Mouse (Mus musculus) kidney, postnatal 4 days (tissue): Measurements from ENCODE around the gene Nmt1.
A peak's percentile ranks its signal among the peaks of the same experiment; 100 is the strongest.

ENCODE experiments used
- DNase-seq, 2 experiments: peaks; one replicate each; pipeline ENCODE4 v3.0.0; 2021; ENCODE audit warnings: mixed read lengths in 2 of 2

The Nmt1 gene

DNA sequence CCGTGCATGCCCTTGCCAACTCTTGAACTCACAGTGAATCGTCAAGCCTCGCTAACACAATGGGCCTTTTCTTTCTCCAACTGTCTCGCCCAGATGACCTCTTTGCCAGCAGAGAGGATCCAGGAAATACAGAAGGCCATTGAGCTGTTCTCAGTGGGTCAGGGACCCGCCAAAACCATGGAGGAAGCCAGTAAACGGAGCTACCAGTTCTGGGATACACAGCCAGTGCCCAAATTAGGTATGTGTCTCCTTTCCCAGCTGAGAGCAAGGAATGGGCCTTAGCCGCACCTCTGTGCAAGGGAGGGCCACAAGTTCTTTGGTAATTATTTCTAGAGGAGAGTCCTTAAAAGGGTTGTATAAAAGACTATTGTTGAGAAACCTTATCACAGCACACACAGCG, 18.3 kb downstream of the Nmt1 start:
- no peak for DNase-seq

- DNase-seq, result no peak
Observed at GRCm38 (mm10) chr11:103049611-103050010, 21.6 kb downstream of the Nmt1 start.

DNA sequence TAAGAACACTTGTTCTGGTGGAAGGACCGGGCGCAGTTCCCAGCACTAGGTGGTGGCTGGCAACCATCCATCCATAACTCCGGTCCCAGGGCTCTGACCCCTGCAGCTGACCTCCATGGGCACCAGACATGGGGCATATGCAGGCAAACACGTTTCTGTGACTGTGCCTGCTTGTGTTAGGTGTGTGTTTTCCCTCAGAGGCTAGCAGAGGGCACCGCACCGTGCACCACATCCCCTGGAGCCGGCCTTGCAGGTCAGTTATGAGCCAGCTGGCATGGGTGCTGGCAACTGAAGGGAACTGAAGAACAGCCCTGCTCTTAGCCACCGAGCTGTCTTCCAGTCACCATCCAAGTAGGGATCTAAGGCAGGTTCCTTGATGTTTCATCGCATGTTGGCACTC, 22.2 kb downstream of the Nmt1 start:
- no peak for DNase-seq

DNA sequence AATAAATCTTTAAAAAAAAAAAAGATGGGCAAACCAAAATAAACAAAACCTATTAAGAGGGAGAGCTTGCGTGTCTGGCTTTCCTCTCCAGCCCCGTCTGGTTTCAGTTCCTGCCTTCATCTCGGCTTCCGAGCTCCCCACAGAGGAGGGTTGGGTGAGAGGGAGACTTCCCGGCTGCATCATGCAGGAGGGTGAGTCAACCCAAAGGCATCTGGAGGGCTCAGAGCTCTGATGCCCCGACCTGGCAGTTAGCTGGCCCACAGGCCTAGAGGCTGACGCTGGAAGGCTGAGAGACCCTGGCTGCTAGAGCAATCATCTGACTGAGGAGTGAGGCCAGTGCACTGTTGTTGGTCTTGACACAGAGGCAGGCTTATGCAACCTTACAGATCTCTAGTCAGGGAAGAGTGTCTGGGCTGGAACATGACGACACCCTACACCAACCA, 23.3 kb downstream of the Nmt1 start:
- peak in 1 of 2 experiments; percentile 31 for DNase-seq

- DNase-seq, result no peak
Observed at GRCm38 (mm10) chr11:103052078-103052477, 24.1 kb downstream of the Nmt1 start.

GRCm38 (mm10) chr11:103053191-103054076, 25.4 kb downstream of the Nmt1 start:
- no peak for DNase-seq

- DNase-seq, result peak; percentile 77 to 83
Observed at GRCm38 (mm10) chr11:103054798-103055197, 26.8 kb downstream of the Nmt1 start.

GRCm38 (mm10) chr11:103056636-103057035, 28.6 kb downstream of the Nmt1 start:
- DNase-seq, result no peak

GRCm38 (mm10) chr11:103058499-103059085, 30.6 kb downstream of the Nmt1 start:
- DNase-seq, result no peak

- DNase-seq, result no peak
Observed at GRCm38 (mm10) chr11:103066191-103067050, 38.4 kb downstream of the Nmt1 start.

DNA sequence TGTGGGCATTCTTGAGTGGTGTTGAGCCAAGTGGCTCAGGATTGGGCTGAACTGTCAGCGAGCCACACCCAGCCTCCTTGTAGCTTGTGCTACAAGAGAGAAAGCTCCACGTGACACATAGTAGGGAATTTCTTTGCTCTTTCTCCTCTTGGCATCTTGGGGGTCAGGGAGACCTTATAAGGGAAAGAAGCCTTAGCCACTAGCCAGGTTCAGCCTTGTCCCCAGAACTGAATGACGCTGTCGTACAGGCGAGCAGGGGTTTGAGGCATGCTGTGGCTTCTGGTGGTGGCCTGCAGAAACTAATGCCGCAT, 39.0 kb downstream of the Nmt1 start:
- no peak for DNase-seq

GRCm38 (mm10) chr11:103067457-103068001, 39.5 kb downstream of the Nmt1 start:
- no peak for DNase-seq

DNA sequence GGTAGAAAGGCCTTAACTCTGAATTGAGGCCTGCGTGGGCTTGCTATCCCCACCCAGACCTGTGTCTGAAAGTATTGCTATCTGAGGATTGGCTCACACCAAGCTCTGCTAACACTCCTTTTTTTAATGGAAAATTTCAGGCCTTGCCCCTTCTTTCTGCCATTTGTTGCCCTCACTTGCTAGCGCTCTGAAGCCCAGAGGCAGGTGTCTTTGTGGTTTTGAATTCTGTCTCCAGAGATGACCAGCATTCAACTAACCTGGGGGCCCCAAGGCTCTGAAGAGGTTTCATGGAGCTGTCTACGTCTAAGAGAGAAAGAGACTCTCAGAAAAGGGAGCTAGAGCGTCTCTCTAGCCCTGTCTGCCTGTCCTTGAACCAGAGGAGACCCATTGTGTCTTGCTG, 40.3 kb downstream of the Nmt1 start:
- no peak for DNase-seq

- no peak for DNase-seq
Observed at GRCm38 (mm10) chr11:103068884-103069283, 40.9 kb downstream of the Nmt1 start.

DNA sequence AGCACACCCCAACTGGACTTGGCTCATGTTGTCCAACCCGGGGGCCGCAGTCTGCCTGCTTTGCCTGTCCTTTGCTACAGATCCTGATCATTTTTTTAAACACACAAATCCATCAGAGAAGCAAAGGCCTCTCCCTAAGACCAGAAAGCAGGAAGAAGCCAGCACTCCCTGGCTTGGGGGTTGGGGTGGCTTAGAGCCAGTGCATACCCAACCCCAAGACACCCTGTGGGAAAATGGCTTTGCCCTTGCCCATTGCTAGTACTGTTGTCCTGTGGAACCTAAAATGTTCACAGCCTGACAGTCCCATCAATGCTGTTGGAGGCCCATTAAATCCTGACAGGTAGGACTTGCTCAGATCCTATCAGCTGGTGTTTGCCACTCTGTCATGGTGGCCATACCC, 41.7 kb downstream of the Nmt1 start:
- no peak for DNase-seq

- no peak for DNase-seq
Observed at GRCm38 (mm10) chr11:103070322-103070880, 42.4 kb downstream of the Nmt1 start.

- DNase-seq, result no peak
Observed at GRCm38 (mm10) chr11:103073671-103074070, 45.7 kb downstream of the Nmt1 start.

DNA sequence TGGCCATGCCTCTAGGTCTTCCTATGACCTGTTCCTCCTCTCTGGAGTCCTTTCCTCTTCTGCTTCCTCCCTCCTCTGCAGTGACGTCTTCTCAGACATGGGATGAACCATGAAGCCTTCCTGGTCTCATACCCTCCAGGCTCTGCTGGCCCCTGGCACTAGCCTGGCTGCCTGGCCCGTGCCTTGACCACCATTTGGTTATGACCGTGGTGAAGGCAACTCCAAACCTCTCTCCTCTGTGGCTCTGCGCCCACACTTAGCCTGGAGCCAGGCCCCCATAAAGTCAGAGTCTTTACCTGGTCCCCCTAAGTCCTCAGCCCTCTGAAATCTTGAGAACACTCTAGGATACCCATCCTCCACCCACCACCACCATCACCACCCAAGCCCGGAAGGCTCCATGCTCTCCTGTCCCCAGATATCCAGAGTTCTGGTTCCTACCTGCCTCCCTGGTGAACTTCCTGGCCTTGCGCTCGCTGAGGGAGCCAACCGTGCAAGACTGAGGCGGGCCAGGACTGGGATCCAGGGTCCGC, 46.2 kb downstream of the Nmt1 start:
- no peak for DNase-seq

DNA sequence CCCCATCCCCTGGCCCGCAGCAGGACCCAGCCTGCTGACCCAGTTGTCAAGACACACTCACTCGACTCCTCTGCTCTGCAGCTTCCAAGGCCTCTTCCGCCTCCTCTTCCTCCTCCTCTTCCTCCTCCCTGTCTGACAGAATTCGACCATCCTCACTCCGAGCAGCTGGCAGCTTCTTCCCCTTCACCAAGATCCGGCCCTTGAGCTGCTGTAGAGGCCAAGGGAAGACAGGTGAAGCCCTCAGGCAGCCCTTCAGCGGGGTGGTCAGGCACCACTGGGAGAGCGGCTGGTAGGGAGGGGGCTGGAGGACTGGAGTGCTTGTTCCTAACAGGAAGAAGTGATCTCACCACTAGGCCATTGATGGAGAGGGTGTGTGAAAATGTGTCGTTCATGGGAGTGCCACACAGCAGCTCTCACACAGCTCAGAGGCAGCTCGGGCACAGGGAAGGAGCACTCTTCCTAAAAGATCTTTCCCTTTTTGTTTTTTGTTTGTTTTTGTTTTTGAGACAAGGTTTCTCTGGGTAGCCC, 46.9 kb downstream of the Nmt1 start:
- DNase-seq, result no peak

GRCm38 (mm10) chr11:103076010-103076409, 48.0 kb downstream of the Nmt1 start:
- no peak for DNase-seq

DNA sequence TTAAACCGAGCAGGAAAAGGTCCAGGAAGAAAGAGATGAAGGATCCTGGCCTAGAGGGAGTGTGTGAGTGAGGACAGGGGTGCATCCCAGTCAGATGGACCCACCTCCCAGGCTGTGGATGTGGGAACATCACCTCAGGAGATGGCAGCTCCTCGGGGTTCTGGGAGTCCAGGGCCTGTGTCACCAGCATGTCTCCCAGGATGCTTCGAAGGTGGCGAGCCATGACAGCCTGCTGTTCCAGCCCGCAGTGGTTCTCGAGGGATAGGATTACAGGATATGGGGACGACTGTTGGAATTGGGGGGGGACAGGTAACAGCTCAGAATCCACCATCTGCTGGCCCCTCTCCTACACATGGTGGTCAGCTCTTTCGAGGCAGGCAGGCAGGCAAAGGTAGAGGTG, 48.6 kb downstream of the Nmt1 start:
- DNase-seq, result no peak

DNA sequence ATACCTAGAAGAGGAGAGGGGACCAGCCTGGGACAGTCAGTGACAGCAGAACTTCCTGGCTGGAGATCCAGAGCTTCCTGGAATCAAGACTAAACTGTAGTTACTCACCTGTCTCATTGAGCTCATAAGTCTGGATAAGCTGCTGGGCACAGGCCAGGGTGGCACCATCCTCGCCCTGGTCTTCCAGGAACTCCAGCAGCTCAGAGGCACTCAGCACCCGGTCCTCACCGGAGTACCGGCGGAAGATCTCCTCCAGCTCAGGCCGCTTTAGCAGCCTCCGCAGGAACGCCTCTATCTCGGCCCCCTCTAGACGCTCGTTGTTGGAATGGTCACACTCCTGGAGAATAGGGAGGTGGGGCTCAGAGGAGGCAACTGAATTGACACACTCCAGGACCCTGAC, 50.1 kb downstream of the Nmt1 start:
- no peak for DNase-seq
